Comparison of ENCODE assay signal across 8 mouse cellular contexts in the genomic region with DNA sequence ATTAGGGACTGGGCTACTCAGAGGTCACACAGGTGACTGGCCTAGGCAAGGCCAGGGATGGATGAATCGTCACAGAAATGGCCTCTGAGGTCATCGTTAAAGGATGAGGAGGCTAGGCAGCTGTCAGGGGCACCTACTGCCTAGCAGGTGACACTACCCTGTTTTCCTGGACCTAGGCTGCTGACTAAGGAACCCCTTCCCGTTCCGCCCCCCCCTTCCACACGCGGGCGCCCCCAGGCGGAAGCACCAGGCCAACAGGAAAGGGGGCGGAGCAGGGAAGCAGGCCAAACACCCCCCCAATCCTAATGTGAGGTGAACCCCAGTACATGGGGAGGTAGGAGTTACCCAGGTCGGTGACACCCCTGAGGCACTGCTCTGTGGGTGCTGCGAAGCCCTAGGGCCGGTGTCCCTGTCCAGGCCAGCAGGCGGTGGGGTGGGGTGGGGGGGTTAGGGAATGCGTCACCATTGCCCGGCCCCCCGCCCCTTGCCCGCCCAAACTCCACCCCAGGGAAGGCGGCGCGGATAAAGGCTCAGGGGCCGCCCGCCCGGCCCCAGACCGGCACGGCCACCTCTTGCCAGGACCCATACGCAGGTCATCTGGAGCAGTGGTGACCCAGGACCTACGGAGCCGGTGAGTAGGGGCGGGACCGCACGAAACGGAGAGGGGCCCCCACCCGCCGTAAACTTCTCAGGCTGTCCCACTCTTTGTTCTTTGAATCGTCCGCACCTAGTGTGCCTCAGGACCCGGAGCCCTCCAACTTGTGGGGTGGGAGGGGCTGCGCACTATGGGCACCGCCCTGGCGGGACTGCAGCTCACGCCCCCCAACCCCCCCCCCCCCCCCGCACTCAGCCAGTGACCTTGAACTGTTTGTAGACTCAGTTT. TPM values are rescaled to one million over a fixed set of nuclear protein-coding genes. Genes with fewer than 3 reads are reported as not detected.
DNase-seq lines count a peak whose midpoint lies in the region; ATAC-seq and TF ChIP-seq lines count a peak whose summit lies in the region.

A gene (plus strand): TSS at position 554 of the 883 bp plus-strand sequence.

- TF ChIP-seq POLR2A in bone marrow, adult 2 months (IDR thresholded peaks at IDR 0.05; ENCODE audit: borderline replicate concordance, control insufficient read depth, low read depth, low read length): peak; percentile 89; the same call in 1 of the 2 replicates

- under 1% methylated on average over 42 of the region's 42 CpGs for WGBS in bone marrow, adult 2 months
- WGBS in forebrain, embryonic 11.5 days: under 1% methylated on average over 37 of the region's 42 CpGs
- 0% methylated on average over 30 of the region's 42 CpGs for WGBS in liver, postnatal 0 days (ENCODE audit: insufficient replicate concordance)
- WGBS in neural tube, embryonic 12.5 days: under 1% methylated on average over 41 of the region's 42 CpGs

- no peaks in the 10 kb centered on the region for H3K9me3 ChIP-seq in E14TG2a.4 (ENCODE audit: low read length)
- H3K9me3 ChIP-seq in forebrain, embryonic 11.5 days (ENCODE audit: control insufficient read depth, low read length): no peaks in the 10 kb centered on the region
- H3K9me3 ChIP-seq in liver, postnatal 0 days (ENCODE audit: low read length): no peaks in the 10 kb centered on the region
- H3K9me3 ChIP-seq in neural tube, embryonic 12.5 days: no peaks in the 10 kb centered on the region

- intact Hi-C loops in heart, postnatal 10 days (cut with DNase I): no loop called here

- peak within 1 kb of the TSS; percentile 90 for H3K4me3 ChIP-seq in E14TG2a.4 (replicated peaks; ENCODE audit: low read length)
- H3K4me3 ChIP-seq in bone marrow, adult 2 months (replicated peaks; ENCODE audit: control insufficient read depth, low read depth, low read length): peak within 1 kb of the TSS; percentile 95
- peak within 1 kb of the TSS; percentile 99 for H3K4me3 ChIP-seq in forebrain, embryonic 11.5 days (ENCODE audit: low read depth, low read length)
- peak within 1 kb of the TSS; percentile 90 for H3K4me3 ChIP-seq in liver, postnatal 0 days (ENCODE audit: low read depth, low read length)
- peak within 1 kb of the TSS; percentile 99 for H3K4me3 ChIP-seq in neural tube, embryonic 12.5 days

- peak within 1 kb of the TSS; percentile 95 for H3K9ac ChIP-seq in forebrain, embryonic 11.5 days (ENCODE audit: low read length)
- H3K9ac ChIP-seq in liver, postnatal 0 days (replicated peaks): peak within 1 kb of the TSS; percentile 70
- H3K9ac ChIP-seq in neural tube, embryonic 12.5 days: peak within 1 kb of the TSS; percentile 100

- H3K27me3 ChIP-seq in E14TG2a.4 (ENCODE audit: insufficient read depth, low read length): no peaks in the 10 kb centered on the region
- H3K27me3 ChIP-seq in forebrain, embryonic 11.5 days (ENCODE audit: control insufficient read depth, insufficient read depth, low read length): no peaks in the 10 kb centered on the region
- no peaks in the 10 kb centered on the region for H3K27me3 ChIP-seq in liver, postnatal 0 days (ENCODE audit: insufficient read depth, low read length)
- no peaks in the 10 kb centered on the region for H3K27me3 ChIP-seq in neural tube, embryonic 12.5 days (replicated peaks)

- peak; percentile 88 for DNase-seq in forebrain, embryonic 11.5 days (ENCODE audit: low spot score)
- DNase-seq in heart, postnatal 10 days: peak; percentile 91 to 93
- peak; percentile 88 to 92 for DNase-seq in kidney, postnatal 36 days
- DNase-seq in liver, postnatal 0 days: peak; percentile 87
- peak; percentile 67 for DNase-seq in thymus, postnatal 0 days (ENCODE audit: low spot score)

- peak; percentile 10; the same call in 1 of the 2 replicates for TF ChIP-seq EP300 in liver, postnatal 0 days (IDR thresholded peaks at IDR 0.05; ENCODE audit: low read depth)

- H3K36me3 ChIP-seq in E14TG2a.4 (ENCODE audit: insufficient read depth, low read length): peaks cover 68% of the 10 kb centered on the region
- H3K36me3 ChIP-seq in forebrain, embryonic 11.5 days (ENCODE audit: control insufficient read depth, insufficient read depth, low read length): peaks cover 10% of the 10 kb centered on the region
- peaks cover 37% of the 10 kb centered on the region for H3K36me3 ChIP-seq in liver, postnatal 0 days (replicated peaks; ENCODE audit: insufficient read depth, low read length)
- peaks cover 51% of the 10 kb centered on the region for H3K36me3 ChIP-seq in neural tube, embryonic 12.5 days

- H3K4me2 ChIP-seq in forebrain, embryonic 11.5 days (ENCODE audit: low read depth, low read length, severe bottlenecking): peak within 1 kb of the TSS; percentile 65
- H3K4me2 ChIP-seq in liver, postnatal 0 days (ENCODE audit: low read depth, low read length): peak within 1 kb of the TSS; percentile 96
- H3K4me2 ChIP-seq in neural tube, embryonic 12.5 days (replicated peaks): peak within 1 kb of the TSS; percentile 91

- TF ChIP-seq CTCF in E14TG2a.4 (conservative IDR thresholded peaks at IDR 0.05; ENCODE audit: low read length): peak; percentile 48
- TF ChIP-seq CTCF in bone marrow, adult 2 months (IDR thresholded peaks at IDR 0.05; ENCODE audit: control insufficient read depth, insufficient read depth, low read length): peak; percentile 37; the same call in 1 of the 2 replicates
- peak; percentile 72 for TF ChIP-seq CTCF in liver, postnatal 0 days (IDR thresholded peaks at IDR 0.05; ENCODE audit: low read depth)

- H3K27ac ChIP-seq in bone marrow, adult 2 months (ENCODE audit: control insufficient read depth, insufficient read depth, low read depth, low read length, poor library complexity): peak within 1 kb of the TSS; percentile 97
- H3K27ac ChIP-seq in forebrain, embryonic 11.5 days (ENCODE audit: low read depth, low read length): peak within 1 kb of the TSS; percentile 100
- peak within 1 kb of the TSS; percentile 99 for H3K27ac ChIP-seq in liver, postnatal 0 days (ENCODE audit: low read depth)
- peak within 1 kb of the TSS; percentile 98 for H3K27ac ChIP-seq in neural tube, embryonic 12.5 days

- H3K4me1 ChIP-seq in E14TG2a.4 (replicated peaks; ENCODE audit: low read depth, low read length): peaks cover 71% of the 10 kb centered on the region
- peaks cover 3% of the 10 kb centered on the region; the same call in 1 of the 2 replicates for H3K4me1 ChIP-seq in bone marrow, adult 2 months (ENCODE audit: control insufficient read depth, insufficient read depth, low read length)
- peaks cover 19% of the 10 kb centered on the region for H3K4me1 ChIP-seq in forebrain, embryonic 11.5 days (replicated peaks; ENCODE audit: control insufficient read depth, insufficient read depth, low read length)
- peaks cover 48% of the 10 kb centered on the region for H3K4me1 ChIP-seq in liver, postnatal 0 days (ENCODE audit: insufficient read depth)
- peaks cover 48% of the 10 kb centered on the region for H3K4me1 ChIP-seq in neural tube, embryonic 12.5 days

- ATAC-seq in forebrain, embryonic 11.5 days (replicated peaks; ENCODE audit: low FRiP score): peak; percentile 28
- peak; percentile 32 for ATAC-seq in liver, postnatal 0 days
- ATAC-seq in neural tube, embryonic 12.5 days (ENCODE audit: low FRiP score, low read depth): peak; percentile 6

RNA-seq across cellular contexts. Expression of the gene that starts here (rescaled TPM):
- polyA plus RNA-seq in bone marrow, adult 2 months (2011; ENCODE audit: insufficient read depth, insufficient read length, low replicate concordance, missing spikeins): 36.0 and 53.2 TPM in 2 replicates
- 58.3 and 66.4 TPM in 2 replicates for polyA plus RNA-seq in forebrain, embryonic 11.5 days (2014; fragmentation: Nextera tagmentation; extraction: Ambion mirVana)
- total RNA-seq in heart, postnatal 10 days (2021): 100 to 1,000 TPM; 132 to 190 TPM
- polyA plus RNA-seq in liver, postnatal 0 days (2015; fragmentation: Nextera tagmentation; extraction: Ambion mirVana): 3.0 and 4.3 TPM in 2 replicates
- polyA plus RNA-seq in neural tube, embryonic 12.5 days (2016; fragmentation: Nextera tagmentation; extraction: Ambion mirVana): 40.8 and 45.1 TPM in 2 replicates
- 13.1 and 18.8 TPM in 2 replicates for polyA plus RNA-seq in thymus, postnatal 0 days (2015; fragmentation: Nextera tagmentation; extraction: Ambion mirVana)

Comparison
In these comparisons a context has a peak if more than half of its experiments do, and no peak if none do; other contexts are left out.
1. Peak in every context shown above with its lines: DNase-seq, ATAC-seq, H3K4me3 ChIP-seq and H3K27ac ChIP-seq.